Mouse (Mus musculus) retina, postnatal 1 day (tissue): ENCODE results near the gene Zfp846.
A peak's percentile ranks its signal among the peaks of the same experiment; 100 is the strongest.

Experiments
- DNase-seq: peaks from one replicate; pipeline ENCODE4 v3.0.0-alpha.2; 2012

The Zfp846 gene

GRCm38 (mm10) chr9:20638552-20638951 is 57.5 kb downstream of the Zfp846 start:
- no peak for DNase-seq

GRCm38 (mm10) chr9:20639486-20639885 is 58.4 kb downstream of the Zfp846 start:
- no peak for DNase-seq

GRCm38 (mm10) chr9:20641501-20641900 is 60.4 kb downstream of the Zfp846 start:
- DNase-seq = no peak

DNA sequence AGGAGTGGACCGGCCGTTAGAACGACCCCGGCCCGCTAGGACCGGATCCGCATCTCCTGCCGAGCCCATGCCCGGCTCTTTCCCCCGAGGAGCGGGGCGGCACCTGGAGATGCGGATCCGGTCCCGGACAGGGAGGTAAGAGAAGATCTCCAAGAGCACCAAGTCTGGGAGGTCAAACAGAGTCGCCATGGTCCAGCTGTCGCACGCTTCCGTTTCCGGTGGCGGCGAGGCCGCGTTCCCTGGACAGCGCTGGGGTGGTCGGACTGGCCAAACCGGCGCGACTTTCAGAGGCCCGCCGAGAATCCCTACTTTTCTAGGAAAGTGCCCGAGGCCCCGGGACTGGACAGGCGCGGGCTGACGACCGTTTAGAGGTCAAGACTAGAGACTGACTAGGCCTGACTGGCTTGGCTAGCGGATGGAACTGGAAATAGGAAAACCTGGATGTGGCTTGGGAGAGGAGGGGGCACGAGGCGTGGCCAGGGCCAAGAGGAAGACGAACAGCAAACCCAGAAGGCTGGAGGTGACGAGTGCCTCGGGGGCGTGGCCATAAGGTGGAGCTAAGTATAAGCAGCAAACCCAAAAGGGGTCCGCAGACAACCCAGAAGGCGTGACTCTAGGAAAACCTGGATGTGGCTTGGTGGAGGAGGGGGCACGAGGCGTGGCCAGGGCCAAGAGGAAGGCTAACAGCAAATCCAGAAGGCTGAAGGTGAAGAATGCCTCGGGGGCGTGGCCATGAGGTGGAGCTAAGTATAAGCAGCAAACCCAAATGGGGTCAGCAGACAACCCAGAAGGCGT is 61.2 kb downstream of the Zfp846 start, which contains the start of gene Ubl5:
TSS of gene Ubl5 (plus strand) at position 778 of the 795 bp plus-strand sequence.
- DNase-seq = peak; percentile 98

GRCm38 (mm10) chr9:20642896-20643466 is 61.9 kb downstream of the Zfp846 start:
- DNase-seq = peak; percentile 96

DNA sequence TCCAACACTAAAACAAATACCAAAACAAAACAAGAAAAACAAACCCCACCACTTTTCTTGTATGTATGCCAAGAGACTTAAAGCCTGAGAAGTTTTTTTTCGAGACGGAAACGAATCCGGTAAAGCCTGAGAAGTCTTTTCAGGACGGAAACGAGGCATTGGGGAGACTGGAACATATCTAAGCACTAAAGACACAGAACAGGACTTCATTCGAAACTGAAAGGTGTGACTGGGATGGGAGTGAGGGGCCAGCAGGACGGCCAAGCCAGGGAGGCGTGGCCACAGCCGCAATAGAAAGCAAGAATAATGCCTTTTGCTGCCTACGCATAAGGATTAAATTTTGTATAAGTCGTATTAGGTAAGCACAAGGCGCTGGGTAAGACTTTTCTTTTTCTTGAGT is 62.7 kb downstream of the Zfp846 start:
- no peak for DNase-seq

DNA sequence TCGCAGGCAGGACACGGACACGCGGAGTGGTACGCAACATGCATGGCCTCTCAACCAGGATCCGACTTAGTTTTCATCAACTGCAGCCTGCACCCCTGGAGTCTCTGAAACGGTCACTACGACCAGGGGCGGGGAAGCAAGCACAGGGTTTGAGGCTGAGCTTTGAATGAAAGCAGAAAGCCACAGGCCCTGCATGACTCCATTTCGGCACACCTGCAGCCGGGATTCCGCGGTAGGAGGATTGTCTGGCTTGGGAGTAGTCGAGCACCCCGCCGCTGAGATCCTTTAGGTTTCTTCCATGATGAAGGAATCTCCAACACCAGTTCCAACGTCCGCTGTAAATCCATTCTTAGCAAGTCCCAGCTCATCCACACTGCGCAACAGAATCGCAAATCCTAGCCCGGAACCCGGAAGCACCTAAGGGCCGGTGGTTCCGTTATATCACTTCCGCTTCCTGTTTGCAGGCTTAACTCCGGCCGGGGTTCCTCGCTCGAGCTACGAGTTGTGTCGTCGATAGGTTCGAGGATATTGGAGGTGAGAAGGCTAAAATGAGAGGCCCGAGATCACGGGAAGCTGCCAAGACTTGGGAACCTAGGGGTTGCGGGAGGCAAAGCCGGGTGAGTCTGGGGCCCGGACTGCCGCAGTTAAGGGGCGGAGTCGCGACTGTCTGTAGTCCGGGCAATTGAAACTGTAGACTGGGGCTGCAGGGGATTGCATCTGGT is 63.4 kb downstream of the Zfp846 start, which contains the start of gene Fbxl12:
TSS of gene Fbxl12 (minus strand) at position 408 of the 722 bp plus-strand sequence.
- peak; percentile 92 for DNase-seq

GRCm38 (mm10) chr9:20645121-20645520 is 64.0 kb downstream of the Zfp846 start:
- DNase-seq = no peak

- DNase-seq = peak; percentile 100
Measured at GRCm38 (mm10) chr9:20651602-20652259, 70.6 kb downstream of the Zfp846 start, which contains the start of gene Pin1. TSS of gene Pin1 (plus strand) at chr9:20652095.

GRCm38 (mm10) chr9:20652260-20652658 is 71.2 kb downstream of the Zfp846 start:
- DNase-seq = no peak

- DNase-seq = no peak
Measured at GRCm38 (mm10) chr9:20653859-20654258, 72.8 kb downstream of the Zfp846 start.
